Mouse (Mus musculus): ENCODE measurements around the gene Nrxn1. TPM values are rescaled to one million over a fixed set of nuclear protein-coding genes. Genes with fewer than 3 reads are reported as not detected.

Nrxn1 gene
- polyA plus RNA-seq, 1 experiment from 2014 or later, result 6.1 TPM

DNA sequence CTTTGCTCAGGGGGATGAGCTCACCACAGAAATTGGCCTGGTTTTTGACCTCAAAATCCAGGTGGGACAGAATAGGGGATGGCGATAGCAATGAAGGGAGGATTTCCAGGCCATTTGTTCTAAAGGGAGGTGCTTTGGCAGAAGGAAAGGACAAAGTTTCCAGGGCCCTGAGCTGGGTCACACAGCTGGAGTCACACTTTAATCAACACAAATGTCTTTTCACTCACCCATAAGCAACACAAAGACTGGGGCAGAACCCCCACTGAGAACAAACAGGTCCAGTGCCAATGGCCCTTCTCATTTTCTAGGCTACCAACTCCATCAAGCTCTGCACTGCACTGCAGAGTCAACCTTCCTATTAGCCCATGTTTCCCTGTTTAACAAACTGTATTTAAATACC, 249.0 kb downstream of the Nrxn1 start:
- H3K9me3 ChIP-seq (ENCODE audit: control insufficient read depth, low read depth, low read length), result no peaks in the 10 kb centered on the region
- H3K27ac ChIP-seq (ENCODE audit: low read length), result no peak overlapping the region
- no peaks in the 10 kb centered on the region for H3K27me3 ChIP-seq (ENCODE audit: control insufficient read depth, insufficient read depth, low read length)
- 42% methylated on average over 1 of the region's 1 CpGs for WGBS
- H3K4me3 ChIP-seq (ENCODE audit: low read depth, low read length), result no peak overlapping the region
- no peaks in the 10 kb centered on the region for H3K4me1 ChIP-seq (ENCODE audit: control insufficient read depth, insufficient read depth, low read length)
- no peak for ATAC-seq (ENCODE audit: insufficient number of reproducible peaks, insufficient read depth, low FRiP score, low read depth)
- no peaks in the 10 kb centered on the region for H3K36me3 ChIP-seq (ENCODE audit: control insufficient read depth, insufficient read depth, low read length)
- no peak overlapping the region for H3K9ac ChIP-seq (replicated peaks; ENCODE audit: low read depth, low read length)
- no peak overlapping the region for H3K4me2 ChIP-seq (replicated peaks; ENCODE audit: low read depth, low read length)

DNA sequence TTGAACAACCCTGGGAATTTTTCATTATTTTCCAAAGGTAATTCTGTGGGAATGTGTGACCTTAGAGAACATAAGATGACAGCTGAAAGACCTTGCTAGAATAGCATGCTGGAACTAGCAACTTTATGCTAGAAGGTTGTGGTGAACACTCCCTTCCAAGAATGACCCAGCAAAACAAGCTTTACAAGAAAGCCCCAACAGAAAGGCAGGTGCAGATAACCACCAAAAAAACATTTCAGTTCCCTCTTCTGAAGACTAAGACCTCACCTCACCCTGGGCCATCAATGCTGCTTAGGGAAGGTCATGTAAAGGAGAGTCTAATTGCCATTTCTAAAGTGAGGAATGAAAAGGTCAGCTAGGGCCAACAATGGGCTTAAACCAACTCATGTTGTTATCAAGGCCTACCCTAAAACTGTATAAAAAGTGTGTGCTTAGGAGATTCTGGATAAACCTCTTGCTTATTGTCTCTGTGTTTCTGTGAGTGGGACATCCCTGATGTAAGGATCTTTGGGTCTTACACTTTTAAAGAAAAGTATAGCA, 249.7 kb downstream of the Nrxn1 start:
- H3K9me3 ChIP-seq (ENCODE audit: control insufficient read depth, low read depth, low read length), result no peaks in the 10 kb centered on the region
- no peak overlapping the region for H3K4me2 ChIP-seq (replicated peaks; ENCODE audit: low read depth, low read length)
- H3K27me3 ChIP-seq (ENCODE audit: control insufficient read depth, insufficient read depth, low read length), result no peaks in the 10 kb centered on the region
- H3K27ac ChIP-seq (ENCODE audit: low read length), result no peak overlapping the region
- no peaks in the 10 kb centered on the region for H3K4me1 ChIP-seq (ENCODE audit: control insufficient read depth, insufficient read depth, low read length)
- H3K36me3 ChIP-seq (ENCODE audit: control insufficient read depth, insufficient read depth, low read length), result no peaks in the 10 kb centered on the region
- H3K4me3 ChIP-seq (ENCODE audit: low read depth, low read length), result no peak overlapping the region
- no peak for ATAC-seq (ENCODE audit: insufficient number of reproducible peaks, insufficient read depth, low FRiP score, low read depth)
- H3K9ac ChIP-seq (replicated peaks; ENCODE audit: low read depth, low read length), result no peak overlapping the region

DNA sequence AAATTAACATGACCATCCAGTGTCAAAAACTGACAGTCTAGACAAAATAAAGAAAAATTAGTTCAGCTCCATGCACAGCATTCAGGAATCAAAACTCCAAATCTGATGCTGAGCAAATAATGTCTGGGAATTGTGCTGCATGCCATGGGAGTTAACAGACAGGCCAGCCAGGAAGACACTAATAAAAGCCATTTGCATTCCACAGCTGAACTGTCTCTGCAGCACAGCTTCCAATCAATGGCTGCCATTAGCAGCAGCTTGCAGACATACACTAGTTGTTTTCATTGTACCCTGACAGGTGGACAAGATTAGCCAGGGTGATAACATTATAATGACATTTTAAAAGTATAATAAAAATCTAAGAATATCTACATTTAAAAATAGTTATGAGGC, 255.9 kb downstream of the Nrxn1 start:
- no peak overlapping the region for H3K4me3 ChIP-seq (ENCODE audit: low read depth, low read length)
- H3K27ac ChIP-seq (ENCODE audit: low read length), result no peak overlapping the region
- H3K27me3 ChIP-seq (ENCODE audit: control insufficient read depth, insufficient read depth, low read length), result no peaks in the 10 kb centered on the region
- no peaks in the 10 kb centered on the region for H3K36me3 ChIP-seq (ENCODE audit: control insufficient read depth, insufficient read depth, low read length)
- no peak overlapping the region for H3K4me2 ChIP-seq (replicated peaks; ENCODE audit: low read depth, low read length)
- H3K9ac ChIP-seq (replicated peaks; ENCODE audit: low read depth, low read length), result no peak overlapping the region
- no peaks in the 10 kb centered on the region for H3K9me3 ChIP-seq (ENCODE audit: control insufficient read depth, low read depth, low read length)
- ATAC-seq (ENCODE audit: insufficient number of reproducible peaks, insufficient read depth, low FRiP score, low read depth), result no peak
- no peaks in the 10 kb centered on the region for H3K4me1 ChIP-seq (ENCODE audit: control insufficient read depth, insufficient read depth, low read length)

DNA sequence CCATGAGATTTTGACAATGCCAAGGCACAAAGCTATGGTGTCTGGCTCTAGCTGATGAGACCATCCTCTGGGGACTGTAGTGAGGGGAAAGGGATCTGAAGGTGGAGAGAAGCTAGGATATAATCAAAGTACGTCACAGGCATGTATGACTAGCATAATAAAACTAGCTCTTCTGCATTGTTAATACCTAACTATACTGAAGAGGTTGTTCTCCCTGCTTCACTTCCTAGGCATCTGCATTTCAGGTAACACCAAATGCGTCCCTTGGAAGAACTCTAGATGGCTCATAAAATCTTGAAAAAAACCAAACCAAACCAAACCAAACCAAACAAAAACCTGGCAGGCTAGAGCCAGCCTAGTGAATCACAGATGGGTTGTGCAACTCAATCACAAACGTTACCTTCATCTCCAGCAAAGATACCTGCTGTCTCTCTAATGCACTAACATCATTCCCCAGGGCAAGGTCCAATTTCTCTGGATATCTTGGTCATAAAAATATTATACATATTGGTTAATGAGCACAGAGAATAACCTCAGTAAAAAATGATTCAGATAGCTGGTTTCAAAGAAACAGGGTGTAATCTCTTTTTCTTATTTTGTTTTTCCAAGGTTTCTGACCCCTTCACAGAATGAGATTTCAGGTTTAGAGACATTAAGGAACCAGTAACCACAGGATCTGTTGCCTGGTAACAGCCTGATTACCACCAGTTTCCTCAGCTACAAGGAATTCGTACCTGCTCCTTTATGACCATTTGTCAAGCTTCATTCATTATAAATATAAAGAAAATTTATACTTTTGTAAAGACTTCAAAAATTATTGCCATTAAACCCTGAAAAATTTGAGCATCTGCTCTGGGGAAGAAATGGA, 256.5 kb downstream of the Nrxn1 start:
- no peak overlapping the region for H3K4me2 ChIP-seq (replicated peaks; ENCODE audit: low read depth, low read length)
- no peak overlapping the region for H3K9ac ChIP-seq (replicated peaks; ENCODE audit: low read depth, low read length)
- H3K9me3 ChIP-seq (ENCODE audit: control insufficient read depth, low read depth, low read length), result no peaks in the 10 kb centered on the region
- no peak overlapping the region for H3K4me3 ChIP-seq (ENCODE audit: low read depth, low read length)
- H3K27ac ChIP-seq (ENCODE audit: low read length), result no peak overlapping the region
- no peak for ATAC-seq (ENCODE audit: insufficient number of reproducible peaks, insufficient read depth, low FRiP score, low read depth)
- H3K4me1 ChIP-seq (ENCODE audit: control insufficient read depth, insufficient read depth, low read length), result no peaks in the 10 kb centered on the region
- 55% methylated on average over 4 of the region's 4 CpGs for WGBS
- no peaks in the 10 kb centered on the region for H3K27me3 ChIP-seq (ENCODE audit: control insufficient read depth, insufficient read depth, low read length)
- H3K36me3 ChIP-seq (ENCODE audit: control insufficient read depth, insufficient read depth, low read length), result no peaks in the 10 kb centered on the region

DNA sequence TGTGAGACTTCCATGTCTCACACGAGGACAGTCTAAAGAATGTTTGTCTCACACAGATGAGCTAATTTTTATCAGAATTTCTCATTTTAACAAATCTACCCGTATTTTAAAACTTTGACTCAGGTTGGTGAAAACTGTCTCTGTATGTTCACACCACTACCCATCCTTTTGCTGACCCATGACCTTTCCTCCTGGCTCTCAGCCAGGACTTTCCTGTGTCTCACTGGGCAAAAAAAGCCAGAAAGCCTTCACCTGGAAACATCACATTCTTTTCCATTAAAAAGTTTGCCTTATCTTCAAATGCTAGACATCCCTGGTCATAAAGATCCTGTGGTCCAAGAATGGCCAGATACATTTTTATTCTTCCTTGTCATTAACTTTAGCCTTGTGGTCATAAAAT, 274.5 kb downstream of the Nrxn1 start:
- Histone ChIP-seq H3K36me3 (ENCODE audit: control insufficient read depth, insufficient read depth, low read length) (no peaks in the 10 kb centered on the region), H3K4me2 (replicated peaks; ENCODE audit: low read depth, low read length) (no peak overlapping the region), H3K9ac (replicated peaks; ENCODE audit: low read depth, low read length) (no peak overlapping the region), H3K9me3 (ENCODE audit: control insufficient read depth, low read depth, low read length) (no peaks in the 10 kb centered on the region), H3K27me3 (ENCODE audit: control insufficient read depth, insufficient read depth, low read length) (no peaks in the 10 kb centered on the region), H3K4me1 (ENCODE audit: control insufficient read depth, insufficient read depth, low read length) (no peaks in the 10 kb centered on the region), H3K4me3 (ENCODE audit: low read depth, low read length) (no peak overlapping the region), H3K27ac (ENCODE audit: low read length) (no peak overlapping the region)
- no peak for ATAC-seq (ENCODE audit: insufficient number of reproducible peaks, insufficient read depth, low FRiP score, low read depth)
- 61% methylated on average over 2 of the region's 2 CpGs for WGBS

DNA sequence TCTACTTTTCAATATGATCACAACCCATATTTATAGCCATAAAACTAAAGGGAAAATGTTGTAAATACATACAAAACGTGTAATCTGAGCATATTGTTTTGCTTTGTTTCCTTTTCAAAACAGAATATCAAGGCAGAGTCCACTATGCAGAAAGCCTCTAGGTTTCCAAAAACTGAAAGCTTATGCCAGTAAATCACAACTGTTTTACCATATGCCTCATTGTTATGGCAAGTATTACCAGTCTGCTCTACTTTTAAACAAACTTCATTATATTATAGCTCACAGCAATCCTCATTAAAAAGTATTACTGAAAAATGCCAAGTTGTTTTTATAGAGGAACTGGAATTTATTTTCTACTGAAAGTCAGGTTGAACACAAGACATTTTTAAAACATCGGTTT, 275.0 kb downstream of the Nrxn1 start:
- Histone ChIP-seq H3K4me2 (replicated peaks; ENCODE audit: low read depth, low read length) (no peak overlapping the region), H3K4me3 (ENCODE audit: low read depth, low read length) (no peak overlapping the region), H3K9ac (replicated peaks; ENCODE audit: low read depth, low read length) (no peak overlapping the region), H3K4me1 (ENCODE audit: control insufficient read depth, insufficient read depth, low read length) (no peaks in the 10 kb centered on the region), H3K36me3 (ENCODE audit: control insufficient read depth, insufficient read depth, low read length) (no peaks in the 10 kb centered on the region), H3K27me3 (ENCODE audit: control insufficient read depth, insufficient read depth, low read length) (no peaks in the 10 kb centered on the region), H3K9me3 (ENCODE audit: control insufficient read depth, low read depth, low read length) (no peaks in the 10 kb centered on the region), H3K27ac (ENCODE audit: low read length) (no peak overlapping the region)
- WGBS, result 75% methylated on average over 2 of the region's 2 CpGs
- ATAC-seq (ENCODE audit: insufficient number of reproducible peaks, insufficient read depth, low FRiP score, low read depth), result no peak

DNA sequence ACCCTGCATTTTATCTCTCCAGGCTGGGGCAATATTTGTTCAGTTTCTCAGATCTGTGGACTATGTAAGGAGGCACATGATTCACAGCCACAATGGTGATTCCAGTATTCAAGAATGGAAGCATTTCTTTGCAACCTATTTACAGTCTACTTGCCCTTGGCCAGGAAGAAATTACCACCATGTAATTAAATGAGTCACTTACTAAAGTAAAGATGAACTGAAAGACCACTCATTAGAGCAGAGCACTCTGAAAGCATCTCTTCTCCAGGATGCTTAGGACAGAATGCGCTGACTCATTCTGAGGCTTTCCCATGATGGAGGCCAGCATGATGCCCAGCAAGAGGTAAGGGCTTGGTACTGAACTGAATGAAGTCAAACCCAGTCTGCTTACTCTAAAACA, 277.6 kb downstream of the Nrxn1 start:
- Histone ChIP-seq H3K36me3 (ENCODE audit: control insufficient read depth, insufficient read depth, low read length) (no peaks in the 10 kb centered on the region), H3K9ac (replicated peaks; ENCODE audit: low read depth, low read length) (no peak overlapping the region), H3K27me3 (ENCODE audit: control insufficient read depth, insufficient read depth, low read length) (no peaks in the 10 kb centered on the region), H3K4me1 (ENCODE audit: control insufficient read depth, insufficient read depth, low read length) (no peaks in the 10 kb centered on the region), H3K27ac (ENCODE audit: low read length) (no peak overlapping the region), H3K4me2 (replicated peaks; ENCODE audit: low read depth, low read length) (no peak overlapping the region), H3K4me3 (ENCODE audit: low read depth, low read length) (no peak overlapping the region), H3K9me3 (ENCODE audit: control insufficient read depth, low read depth, low read length) (no peaks in the 10 kb centered on the region)
- WGBS, result 97% methylated on average over 1 of the region's 1 CpGs
- ATAC-seq (ENCODE audit: insufficient number of reproducible peaks, insufficient read depth, low FRiP score, low read depth), result no peak

DNA sequence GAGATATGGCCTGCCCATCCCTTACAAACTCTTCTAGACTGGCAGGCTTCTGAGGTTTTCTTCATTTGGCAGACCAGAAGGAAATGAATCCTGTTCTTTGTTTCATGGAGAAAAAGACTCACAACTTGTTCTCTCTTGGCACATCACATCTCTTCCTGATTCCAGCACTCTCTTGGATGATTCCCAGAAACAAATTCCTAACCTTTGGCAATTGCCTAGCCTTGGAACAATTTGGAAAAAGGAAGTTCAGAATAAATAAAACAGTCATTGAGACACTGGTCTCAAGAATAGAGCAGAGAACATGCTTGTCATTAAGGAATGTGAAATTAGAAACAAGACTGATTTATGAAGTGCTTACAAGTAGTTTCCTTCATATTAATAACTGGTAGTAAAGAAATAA, 279.1 kb downstream of the Nrxn1 start:
- Histone ChIP-seq H3K4me3 (ENCODE audit: low read depth, low read length) (no peak overlapping the region), H3K27me3 (ENCODE audit: control insufficient read depth, insufficient read depth, low read length) (no peaks in the 10 kb centered on the region), H3K9ac (replicated peaks; ENCODE audit: low read depth, low read length) (no peak overlapping the region), H3K4me2 (replicated peaks; ENCODE audit: low read depth, low read length) (no peak overlapping the region), H3K4me1 (ENCODE audit: control insufficient read depth, insufficient read depth, low read length) (no peaks in the 10 kb centered on the region), H3K36me3 (ENCODE audit: control insufficient read depth, insufficient read depth, low read length) (no peaks in the 10 kb centered on the region), H3K27ac (ENCODE audit: low read length) (no peak overlapping the region), H3K9me3 (ENCODE audit: control insufficient read depth, low read depth, low read length) (no peaks in the 10 kb centered on the region)
- ATAC-seq (ENCODE audit: insufficient number of reproducible peaks, insufficient read depth, low FRiP score, low read depth), result no peak

DNA sequence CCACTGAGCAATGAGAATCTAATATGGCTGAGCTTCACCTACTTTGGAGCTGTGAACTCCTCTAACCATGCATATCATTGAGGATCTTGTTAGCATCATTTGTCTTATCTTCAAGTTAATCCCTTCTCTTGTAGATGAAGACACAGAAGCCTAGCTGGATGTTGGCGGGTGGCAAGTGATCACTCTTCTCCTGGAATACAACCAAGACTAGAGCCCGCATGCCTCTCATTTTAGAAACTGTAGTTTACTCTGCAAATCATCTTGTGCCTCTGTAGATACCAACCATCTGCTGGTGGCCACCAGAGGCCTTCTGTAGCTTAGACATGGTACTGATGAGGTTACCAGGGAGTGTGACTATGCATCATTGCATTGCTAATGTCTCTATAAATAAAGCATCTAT, 280.4 kb downstream of the Nrxn1 start:
- H3K36me3 ChIP-seq (ENCODE audit: control insufficient read depth, insufficient read depth, low read length), result no peaks in the 10 kb centered on the region
- H3K9me3 ChIP-seq (ENCODE audit: control insufficient read depth, low read depth, low read length), result no peaks in the 10 kb centered on the region
- WGBS, result 85% methylated on average over 2 of the region's 2 CpGs
- no peak overlapping the region for H3K27ac ChIP-seq (ENCODE audit: low read length)
- no peaks in the 10 kb centered on the region for H3K27me3 ChIP-seq (ENCODE audit: control insufficient read depth, insufficient read depth, low read length)
- no peak overlapping the region for H3K9ac ChIP-seq (replicated peaks; ENCODE audit: low read depth, low read length)
- no peak for ATAC-seq (ENCODE audit: insufficient number of reproducible peaks, insufficient read depth, low FRiP score, low read depth)
- H3K4me2 ChIP-seq (replicated peaks; ENCODE audit: low read depth, low read length), result no peak overlapping the region
- H3K4me3 ChIP-seq (ENCODE audit: low read depth, low read length), result no peak overlapping the region
- no peaks in the 10 kb centered on the region for H3K4me1 ChIP-seq (ENCODE audit: control insufficient read depth, insufficient read depth, low read length)

Measured in stomach, embryonic 14.5 days (tissue).